Mouse (Mus musculus) embryo, embryonic 10 days (tissue): ENCODE data around the gene Adap1.
A peak's percentile ranks its signal among the peaks of the same experiment; 100 is the strongest.

Source experiments
- DNase-seq: peaks from one replicate; pipeline ENCODE4 v3.0.0-alpha.2; 2015; ENCODE audit warnings: low spot score

Gene Adap1

GRCm38 (mm10) chr5:139286142-139286941, 39.1 kb downstream of the Adap1 start:
- DNase-seq = no peak

- no peak for DNase-seq
Measured at GRCm38 (mm10) chr5:139285383-139286067, 39.9 kb downstream of the Adap1 start.

GRCm38 (mm10) chr5:139283460-139284180, 41.8 kb downstream of the Adap1 start:
- DNase-seq = no peak

GRCm38 (mm10) chr5:139282191-139282590, 43.2 kb downstream of the Adap1 start:
- peak; percentile 95 for DNase-seq

- DNase-seq = no peak
Measured at GRCm38 (mm10) chr5:139281373-139282112, 43.9 kb downstream of the Adap1 start.

GRCm38 (mm10) chr5:139277287-139277686, 48.1 kb downstream of the Adap1 start:
- DNase-seq = no peak

- no peak for DNase-seq
Measured at GRCm38 (mm10) chr5:139271994-139272554, 53.3 kb downstream of the Adap1 start.

- DNase-seq = no peak
Measured at GRCm38 (mm10) chr5:139270806-139271521, 54.5 kb downstream of the Adap1 start.

GRCm38 (mm10) chr5:139267661-139268060, 57.8 kb downstream of the Adap1 start:
- no peak for DNase-seq

GRCm38 (mm10) chr5:139261403-139261802, 64.0 kb downstream of the Adap1 start:
- no peak for DNase-seq

GRCm38 (mm10) chr5:139259853-139260252, 65.6 kb downstream of the Adap1 start:
- no peak for DNase-seq

GRCm38 (mm10) chr5:139258371-139259035, 66.9 kb downstream of the Adap1 start:
- DNase-seq = no peak

GRCm38 (mm10) chr5:139257818-139258217, 67.6 kb downstream of the Adap1 start:
- DNase-seq = no peak

- DNase-seq = no peak
Measured at GRCm38 (mm10) chr5:139257265-139257664, 68.2 kb downstream of the Adap1 start.

- DNase-seq = no peak
Measured at GRCm38 (mm10) chr5:139256211-139256765, 69.1 kb downstream of the Adap1 start.

- DNase-seq = no peak
Measured at GRCm38 (mm10) chr5:139255777-139256176, 69.6 kb downstream of the Adap1 start.

- DNase-seq = no peak
Measured at GRCm38 (mm10) chr5:139254938-139255337, 70.5 kb downstream of the Adap1 start.

GRCm38 (mm10) chr5:139253301-139253741, 72.1 kb downstream of the Adap1 start:
- DNase-seq = no peak

- DNase-seq = peak; percentile 46
Measured at GRCm38 (mm10) chr5:139252910-139253245, 72.5 kb downstream of the Adap1 start.
